Mouse (Mus musculus) bone marrow, adult 2 months (tissue): ENCODE measurements around the gene Aanat.

Experiments used
- CTCF ChIP-seq: fragments of 200-500 bp; IDR thresholded peaks from 2 replicates; pipeline ENCODE4 v1.5.1; 2011; ENCODE audit warnings: low read length, control low read depth; ENCODE audit not compliant: control insufficient read depth, insufficient read depth
- POLR2A ChIP-seq: fragments of 200-500 bp; IDR thresholded peaks from 2 replicates; pipeline ENCODE4 v1.6.1; 2011; ENCODE audit warnings: low read depth, mild to moderate bottlenecking, control low read depth, low read length, borderline replicate concordance; ENCODE audit not compliant: control insufficient read depth

- TF ChIP-seq CTCF (peak; percentile 90), POLR2A (no peak)
Observed at GRCm38 (mm10) chr11:116628712-116629111, 42.5 kb downstream of the Aanat start.
